Mouse (Mus musculus) embryonic facial prominence, embryonic 13.5 days (tissue): ENCODE results near the gene Fam19a5. TPM values are rescaled to one million over a fixed set of nuclear protein-coding genes. Genes with fewer than 3 reads are reported as not detected.

Experiments used
- ATAC-seq: fragments of 200-750 bp; cut with Nextera tagmentation; 2 replicates; pipeline ENCODE4 v1.8.0; 2017; ENCODE audit warnings: low read depth; ENCODE audit not compliant: insufficient number of reproducible peaks, insufficient read depth, low FRiP score, low TSS enrichment
- H3K27ac ChIP-seq: fragments of 300-500 bp; sonication (generic); 2 replicates; pipeline ENCODE4 v1.5.1; 2015; ENCODE audit warnings: moderate library complexity, mild to moderate bottlenecking, inconsistent platforms
- H3K27me3 ChIP-seq: fragments of 300-500 bp; sonication (generic); 2 replicates; pipeline ENCODE4 v1.6.1; 2015; ENCODE audit warnings: mild to moderate bottlenecking, inconsistent platforms
- H3K36me3 ChIP-seq: fragments of 300-500 bp; sonication (generic); 2 replicates; pipeline ENCODE4 v1.6.1; 2015; ENCODE audit warnings: mild to moderate bottlenecking, inconsistent platforms
- H3K4me1 ChIP-seq: fragments of 300-500 bp; sonication (generic); 2 replicates; pipeline ENCODE4 v1.6.1; 2015; ENCODE audit warnings: inconsistent platforms
- H3K4me2 ChIP-seq: fragments of 300-500 bp; sonication (generic); 2 replicates; pipeline ENCODE4 v1.6.1; 2015; ENCODE audit warnings: moderate library complexity, mild to moderate bottlenecking, inconsistent platforms
- H3K4me3 ChIP-seq: fragments of 300-500 bp; sonication (generic); 2 replicates; pipeline ENCODE4 v1.5.1; 2015; ENCODE audit warnings: mild to moderate bottlenecking, inconsistent platforms
- H3K9ac ChIP-seq: fragments of 300-500 bp; sonication (generic); 2 replicates; pipeline ENCODE4 v1.6.1; 2015; ENCODE audit warnings: mild to moderate bottlenecking, inconsistent platforms
- H3K9me3 ChIP-seq: fragments of 300-500 bp; sonication (generic); 2 replicates; pipeline ENCODE4 v1.6.1; 2016; ENCODE audit warnings: inconsistent platforms
- WGBS: fragments of 180-500 bp; shearing (Covaris S2); methylation state at CpG from one replicate; pipeline ENCODE4 v1.1.7; 2015; ENCODE audit warnings: mixed read lengths; 5-methylcytosine and 5-hydroxymethylcytosine counted together
- microRNA-seq: library from miRNA; unstranded; fragments of <30 nt; microRNA quantifications from one replicate; pipeline ENCODE4, GENCODE M21; 2016
- polyA plus RNA-seq: library from polyadenylated mRNA; unstranded; fragments of >200 nt; fragmentation: Nextera tagmentation; extraction: Ambion mirVana; gene quantifications from 2 replicates; pipeline ENCODE4 v1.2.1, GENCODE M21; 2015

Gene Fam19a5
- polyA plus RNA-seq, 1 experiment from 2014 or later: 4.1 TPM

- no peak for ATAC-seq
- WGBS: 79% methylated on average over 4 of the region's 4 CpGs
- H3K9ac ChIP-seq: no peak overlapping the region
- H3K4me3 ChIP-seq: no peak overlapping the region
- H3K27me3 ChIP-seq: no peaks in the 10 kb centered on the region
- H3K4me2 ChIP-seq: no peak overlapping the region
- no peak overlapping the region for H3K27ac ChIP-seq
- no peaks in the 10 kb centered on the region for H3K4me1 ChIP-seq
- H3K9me3 ChIP-seq: no peaks in the 10 kb centered on the region
- no peaks in the 10 kb centered on the region for H3K36me3 ChIP-seq
Observed at GRCm38 (mm10) chr15:87789671-87790070, 245.6 kb downstream of the Fam19a5 start.

- 83% methylated on average over 3 of the region's 3 CpGs for WGBS
- Histone ChIP-seq H3K9ac (no peak overlapping the region), H3K36me3 (no peaks in the 10 kb centered on the region), H3K27ac (no peak overlapping the region), H3K27me3 (no peaks in the 10 kb centered on the region), H3K4me1 (no peaks in the 10 kb centered on the region), H3K4me3 (no peak overlapping the region), H3K9me3 (no peaks in the 10 kb centered on the region), H3K4me2 (no peak overlapping the region)
- ATAC-seq: no peak
Observed at GRCm38 (mm10) chr15:87793661-87794060, 249.6 kb downstream of the Fam19a5 start.

GRCm38 (mm10) chr15:87796571-87796970 lies 252.5 kb downstream of the Fam19a5 start:
- no peaks in the 10 kb centered on the region for H3K27me3 ChIP-seq
- H3K4me1 ChIP-seq: no peaks in the 10 kb centered on the region
- no peak overlapping the region for H3K9ac ChIP-seq
- no peak for ATAC-seq
- no peak overlapping the region for H3K4me3 ChIP-seq
- no peak overlapping the region for H3K27ac ChIP-seq
- H3K36me3 ChIP-seq: no peaks in the 10 kb centered on the region
- H3K4me2 ChIP-seq: no peak overlapping the region
- H3K9me3 ChIP-seq: no peaks in the 10 kb centered on the region
- 66% methylated on average over 3 of the region's 3 CpGs for WGBS

Small RNAs within 50 kb of the gene (microRNA-seq; reads per million reads assigned to microRNA genes)
- gene Mir6393: not detected
